ENCODE assay signal across 10 mouse cellular contexts in the genomic region with DNA sequence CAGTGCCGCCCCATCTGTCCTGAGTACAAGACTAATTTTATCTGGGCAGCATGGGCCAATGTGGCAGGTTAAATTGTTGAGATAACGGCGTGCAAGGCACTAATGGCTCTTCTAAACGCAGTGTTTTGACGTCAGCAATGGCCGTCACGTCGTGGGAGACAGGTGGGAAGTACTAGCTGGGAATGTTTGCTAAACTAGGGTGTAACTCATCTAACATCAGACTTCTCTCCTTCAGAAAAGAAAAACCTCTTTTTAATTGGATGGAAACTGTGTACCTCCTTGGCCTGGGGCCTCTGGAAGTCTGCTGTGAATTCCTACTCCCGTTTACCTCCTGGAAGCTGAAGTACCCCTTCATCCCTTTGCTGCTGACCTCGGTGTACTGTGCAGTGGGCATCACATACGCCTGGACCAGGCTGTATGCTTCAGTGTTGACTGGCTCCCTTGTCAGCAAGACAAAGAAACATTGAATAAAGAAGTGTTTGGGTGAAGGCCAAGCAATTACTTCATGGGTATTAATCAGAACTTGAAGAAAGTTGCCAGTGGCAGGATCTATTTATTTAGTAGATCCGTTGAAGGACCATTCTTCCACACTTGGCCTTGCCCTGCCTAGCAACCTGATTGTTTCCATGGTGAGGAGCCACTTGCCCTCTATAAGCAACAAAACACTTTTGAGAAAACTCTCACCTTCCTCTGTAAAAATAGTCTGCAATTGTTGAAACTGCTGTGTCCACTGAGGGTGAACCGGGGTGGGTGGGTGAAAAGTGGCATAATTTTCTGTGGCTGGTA. TPM values are rescaled to one million over a fixed set of nuclear protein-coding genes. Genes with fewer than 3 reads are reported as not detected.
DNase-seq lines count a peak whose midpoint lies in the region; ATAC-seq and TF ChIP-seq lines count a peak whose summit lies in the region.
"Had no signal": no experiment of that assay in that cellular context is flagged by ENCODE, and none has a peak within 500 bp of the region (broad histone marks: within the 10 kb centered on the region; RNA-seq: fewer than 3 reads in every experiment).

No protein-coding gene starts in this region.

- no peaks in the 10 kb centered on the region for H3K4me1 ChIP-seq in heart, embryonic 16.5 days (ENCODE audit: control insufficient read depth, insufficient read depth, low read length)
- no peaks in the 10 kb centered on the region for H3K4me1 ChIP-seq in lung, postnatal 0 days (ENCODE audit: insufficient read depth, low read depth, low read length)
- no peaks in the 10 kb centered on the region; the same call in 1 of the 2 replicates for H3K4me1 ChIP-seq in small intestine, adult 2 months (ENCODE audit: control insufficient read depth, insufficient read depth, insufficient read length, low read length)
- no peaks in the 10 kb centered on the region for H3K4me1 ChIP-seq in embryonic facial prominence, embryonic 10.5 days
- H3K4me1 ChIP-seq: embryonic facial prominence, embryonic 15.5 days had no signal

- WGBS in heart, embryonic 16.5 days = 73% methylated on average over 13 of the region's 13 CpGs
- 43% methylated on average over 13 of the region's 13 CpGs for WGBS in lung, postnatal 0 days
- WGBS in small intestine, adult 2 months = 57% methylated on average over 13 of the region's 13 CpGs
- 93% methylated on average over 13 of the region's 13 CpGs for WGBS in embryonic facial prominence, embryonic 10.5 days

- H3K27me3 ChIP-seq in heart, embryonic 16.5 days (ENCODE audit: control insufficient read depth, insufficient read depth, low read length) = no peaks in the 10 kb centered on the region
- no peaks in the 10 kb centered on the region for H3K27me3 ChIP-seq in lung, postnatal 0 days (replicated peaks; ENCODE audit: insufficient read depth, low read length)
- H3K27me3 ChIP-seq in small intestine, adult 2 months (ENCODE audit: control insufficient read depth, insufficient read depth, low read length) = no peaks in the 10 kb centered on the region
- no peaks in the 10 kb centered on the region for H3K27me3 ChIP-seq in embryonic facial prominence, embryonic 10.5 days (replicated peaks; ENCODE audit: low read depth, poor library complexity, severe bottlenecking)
- H3K27me3 ChIP-seq: embryonic facial prominence, embryonic 15.5 days had no signal

- no peak overlapping the region for H3K4me3 ChIP-seq in heart, embryonic 16.5 days (ENCODE audit: low read length)
- H3K4me3 ChIP-seq in lung, postnatal 0 days (ENCODE audit: low read depth, low read length) = no peak overlapping the region
- no peak overlapping the region for H3K4me3 ChIP-seq in small intestine, adult 2 months (ENCODE audit: low read depth, low read length)
- H3K4me3 ChIP-seq in embryonic facial prominence, embryonic 10.5 days = no peak overlapping the region
- H3K4me3 ChIP-seq: embryonic facial prominence, embryonic 15.5 days had no signal

- TF ChIP-seq CTCF in lung, postnatal 0 days (IDR thresholded peaks at IDR 0.05) = no peak
- TF ChIP-seq CTCF in small intestine, adult 2 months (IDR thresholded peaks at IDR 0.05; ENCODE audit: extremely low read depth, insufficient read length, insufficient replicate concordance, low read depth, low read length) = no peak

- no peak overlapping the region for H3K4me2 ChIP-seq in heart, embryonic 16.5 days (ENCODE audit: low read depth, low read length)
- no peak overlapping the region for H3K4me2 ChIP-seq in lung, postnatal 0 days (replicated peaks; ENCODE audit: low read depth, low read length)
- H3K4me2 ChIP-seq: embryonic facial prominence, embryonic 15.5 days had no signal

- no peak for TF ChIP-seq EP300 in lung, postnatal 0 days (IDR thresholded peaks at IDR 0.05)

- H3K36me3 ChIP-seq in heart, embryonic 16.5 days (ENCODE audit: control insufficient read depth, insufficient read depth) = peaks cover 29% of the 10 kb centered on the region
- H3K36me3 ChIP-seq in lung, postnatal 0 days (ENCODE audit: insufficient read depth, low read length) = no peaks in the 10 kb centered on the region
- peaks cover 13% of the 10 kb centered on the region for H3K36me3 ChIP-seq in small intestine, adult 2 months (ENCODE audit: control insufficient read depth, insufficient read depth, low read length)
- peaks cover 76% of the 10 kb centered on the region for H3K36me3 ChIP-seq in embryonic facial prominence, embryonic 10.5 days (replicated peaks)

- no peaks in the 10 kb centered on the region for H3K9me3 ChIP-seq in heart, embryonic 16.5 days (replicated peaks; ENCODE audit: control insufficient read depth, low read length)
- no peaks in the 10 kb centered on the region for H3K9me3 ChIP-seq in lung, postnatal 0 days (ENCODE audit: low read length)
- H3K9me3 ChIP-seq in embryonic facial prominence, embryonic 10.5 days = no peaks in the 10 kb centered on the region
- H3K9me3 ChIP-seq: embryonic facial prominence, embryonic 15.5 days had no signal

- TF ChIP-seq POLR2A in small intestine, adult 2 months (IDR thresholded peaks at IDR 0.05; ENCODE audit: low read depth, low read length) = no peak

- peak; percentile 39 for DNase-seq in layer of hippocampus, adult 9-11 months
- no peak for DNase-seq in layer of hippocampus, adult 8-10 months (ENCODE audit: low spot score in 2 of 2)
- peak; percentile 95 for DNase-seq in lung, postnatal 0 days (ENCODE audit: low spot score)
- no peak for DNase-seq in embryonic facial prominence, embryonic 10.5 days (ENCODE audit: low spot score)
- no peak for DNase-seq in urinary bladder, adult 2 months (ENCODE audit: low spot score)
- DNase-seq: thymus, adult 2 months had no signal

- no peak overlapping the region for H3K27ac ChIP-seq in heart, embryonic 16.5 days (ENCODE audit: low read length)
- peak overlapping the region; percentile 52 for H3K27ac ChIP-seq in lung, postnatal 0 days (ENCODE audit: low read length)
- peak overlapping the region; percentile 2; the same call in 1 of the 2 replicates for H3K27ac ChIP-seq in small intestine, adult 2 months (ENCODE audit: insufficient read depth, low read depth, low read length)
- H3K27ac ChIP-seq in embryonic facial prominence, embryonic 10.5 days (replicated peaks) = no peak overlapping the region
- H3K27ac ChIP-seq: embryonic facial prominence, embryonic 15.5 days had no signal

- 0 out of 2 replicates have a peak, but pooled peaks have one; percentile 18 for ATAC-seq in heart, embryonic 16.5 days (replicated peaks; ENCODE audit: extremely low read depth, insufficient read depth, low FRiP score)
- ATAC-seq in lung, postnatal 0 days = peak; percentile 93

- no peak overlapping the region for H3K9ac ChIP-seq in heart, embryonic 16.5 days (ENCODE audit: low read length)
- H3K9ac ChIP-seq in lung, postnatal 0 days (replicated peaks; ENCODE audit: low read depth) = no peak overlapping the region
- H3K9ac ChIP-seq: embryonic facial prominence, embryonic 15.5 days had no signal

RNA-seq across cellular contexts. Expression of a gene that starts 8.3 kb away (rescaled TPM):
- total RNA-seq in layer of hippocampus, adult 8-10 months (2022) = 100 to 1,000 TPM; 195 to 233 (median 212) TPM
- 592 and 600 TPM in 2 replicates for polyA plus RNA-seq in heart, embryonic 16.5 days (2015; fragmentation: Nextera tagmentation; extraction: Ambion mirVana)
- 461 and 535 TPM in 2 replicates for polyA plus RNA-seq in lung, postnatal 0 days (2015; fragmentation: Nextera tagmentation; extraction: Ambion mirVana)
- polyA plus RNA-seq in small intestine, adult 2 months (2012; rRNA removed) = 58.2 and 89.7 TPM in 2 replicates
- polyA plus RNA-seq in embryonic facial prominence, embryonic 10.5 days (2016; fragmentation: Nextera tagmentation; extraction: Ambion mirVana) = 304 and 310 TPM in 2 replicates
- 148 and 154 TPM in 2 replicates for polyA plus RNA-seq in urinary bladder, adult 2 months (2012; rRNA removed)

RNA-seq across cellular contexts. Expression of a gene that starts 20.1 kb away (rescaled TPM):
- 10 to 100 TPM in 3 of 4 experiments, 1 to 10 TPM in 1; 9.0 to 12.7 (median 11.2) TPM for total RNA-seq in layer of hippocampus, adult 8-10 months (2022)
- polyA plus RNA-seq in heart, embryonic 16.5 days (2015; fragmentation: Nextera tagmentation; extraction: Ambion mirVana) = 26.3 and 28.8 TPM in 2 replicates
- polyA plus RNA-seq in lung, postnatal 0 days (2015; fragmentation: Nextera tagmentation; extraction: Ambion mirVana) = 11.0 TPM in 2 replicates
- polyA plus RNA-seq in small intestine, adult 2 months (2012; rRNA removed) = 3.7 and 6.4 TPM in 2 replicates
- 55.2 and 58.8 TPM in 2 replicates for polyA plus RNA-seq in embryonic facial prominence, embryonic 10.5 days (2016; fragmentation: Nextera tagmentation; extraction: Ambion mirVana)
- 11.0 and 14.4 TPM in 2 replicates for polyA plus RNA-seq in urinary bladder, adult 2 months (2012; rRNA removed)

RNA-seq across cellular contexts. Expression of a gene that starts 26.0 kb away (rescaled TPM):
- total RNA-seq in layer of hippocampus, adult 8-10 months (2022) = 10 to 100 TPM; 28.4 to 62.4 (median 39.8) TPM
- 1.0 and 2.0 TPM in 2 replicates for polyA plus RNA-seq in heart, embryonic 16.5 days (2015; fragmentation: Nextera tagmentation; extraction: Ambion mirVana)
- 2.4 and 2.5 TPM in 2 replicates for polyA plus RNA-seq in lung, postnatal 0 days (2015; fragmentation: Nextera tagmentation; extraction: Ambion mirVana)
- polyA plus RNA-seq in small intestine, adult 2 months (2012; rRNA removed) = 2.8 and 4.2 TPM in 2 replicates
- polyA plus RNA-seq in embryonic facial prominence, embryonic 10.5 days (2016; fragmentation: Nextera tagmentation; extraction: Ambion mirVana) = 0.26 and 0.45 TPM in 2 replicates
- 45.2 and 95.3 TPM in 2 replicates for polyA plus RNA-seq in urinary bladder, adult 2 months (2012; rRNA removed)
- total RNA-seq: hematopoietic stem cell, adult 5-6 weeks had no signal

RNA-seq across cellular contexts. Expression of a gene that starts 59.4 kb away (rescaled TPM):
- total RNA-seq in layer of hippocampus, adult 8-10 months (2022) = 10 to 100 TPM; 11.1 to 16.0 (median 13.0) TPM
- polyA plus RNA-seq in heart, embryonic 16.5 days (2015; fragmentation: Nextera tagmentation; extraction: Ambion mirVana) = 3.8 and 4.1 TPM in 2 replicates
- polyA plus RNA-seq in lung, postnatal 0 days (2015; fragmentation: Nextera tagmentation; extraction: Ambion mirVana) = 5.7 and 6.1 TPM in 2 replicates
- 2.8 and 7.3 TPM in 2 replicates for polyA plus RNA-seq in small intestine, adult 2 months (2012; rRNA removed)
- polyA plus RNA-seq in embryonic facial prominence, embryonic 10.5 days (2016; fragmentation: Nextera tagmentation; extraction: Ambion mirVana) = 4.0 and 4.6 TPM in 2 replicates
- 9.2 TPM in 2 replicates for polyA plus RNA-seq in urinary bladder, adult 2 months (2012; rRNA removed)

RNA-seq across cellular contexts. Expression of a gene that starts 59.6 kb away (rescaled TPM):
- total RNA-seq in layer of hippocampus, adult 8-10 months (2022) = 1 to 10 TPM; 4.1 to 6.4 (median 5.6) TPM
- polyA plus RNA-seq in heart, embryonic 16.5 days (2015; fragmentation: Nextera tagmentation; extraction: Ambion mirVana) = 1.4 and 1.5 TPM in 2 replicates
- 4.8 and 6.7 TPM in 2 replicates for polyA plus RNA-seq in lung, postnatal 0 days (2015; fragmentation: Nextera tagmentation; extraction: Ambion mirVana)
- polyA plus RNA-seq in small intestine, adult 2 months (2012; rRNA removed) = 2.6 and 6.2 TPM in 2 replicates
- 0.45 and 0.95 TPM in 2 replicates for polyA plus RNA-seq in embryonic facial prominence, embryonic 10.5 days (2016; fragmentation: Nextera tagmentation; extraction: Ambion mirVana)
- 1.2 and 1.4 TPM in 2 replicates for polyA plus RNA-seq in urinary bladder, adult 2 months (2012; rRNA removed)

Comparison
In these comparisons a context has a peak if more than half of its experiments do, and no peak if none do; other contexts are left out.
1. DNase-seq: peak in layer of hippocampus, adult 9-11 months (single experiment) and lung, postnatal 0 days (single experiment); none in layer of hippocampus, adult 8-10 months (0 of 2), embryonic facial prominence, embryonic 10.5 days (single experiment) and urinary bladder, adult 2 months (single experiment).
2. H3K27ac ChIP-seq: peak in lung, postnatal 0 days (single experiment) and small intestine, adult 2 months (single experiment); none in heart, embryonic 16.5 days (single experiment) and embryonic facial prominence, embryonic 10.5 days (single experiment).